Mouse (Mus musculus): ENCODE results near the gene Ankmy1.
A peak's percentile ranks its signal among the peaks of the same experiment; 100 is the strongest.

Ankmy1 gene

GRCm38 (mm10) chr1:92911721-92912138 lies 9.0 kb upstream of the Ankmy1 start:
- no peak for DNase-seq (ENCODE audit: low spot score)

- DNase-seq (ENCODE audit: low spot score): peak; percentile 82
These were observed 8.4 kb upstream of the Ankmy1 start for GRCm38 (mm10) chr1:92910925-92911720.

- DNase-seq (ENCODE audit: low spot score): peak; percentile 83
These were observed 7.7 kb upstream of the Ankmy1 start, which contains the start of gene Rnpepl1 for GRCm38 (mm10) chr1:92910239-92910885. TSS of gene Rnpepl1 (plus strand) at chr1:92910783.

- DNase-seq (ENCODE audit: low spot score): no peak
These were observed 6.4 kb upstream of the Ankmy1 start for GRCm38 (mm10) chr1:92909068-92909467.

- DNase-seq (ENCODE audit: low spot score): no peak
These were observed 6.0 kb upstream of the Ankmy1 start for GRCm38 (mm10) chr1:92908664-92909063.

GRCm38 (mm10) chr1:92907632-92908360 lies 5.1 kb upstream of the Ankmy1 start:
- DNase-seq (ENCODE audit: low spot score): no peak

GRCm38 (mm10) chr1:92906779-92907631 lies 4.3 kb upstream of the Ankmy1 start, which contains the start of gene Dusp28:
TSS of gene Dusp28 (plus strand) at chr1:92906981.
- peak; percentile 91 for DNase-seq (ENCODE audit: low spot score)

- DNase-seq (ENCODE audit: low spot score): no peak
These were observed 3.1 kb upstream of the Ankmy1 start for GRCm38 (mm10) chr1:92905703-92906310.

- DNase-seq (ENCODE audit: low spot score): no peak
These were observed 921 bp upstream of the Ankmy1 start for GRCm38 (mm10) chr1:92903627-92904026.

GRCm38 (mm10) chr1:92895089-92895488 lies 7.6 kb downstream of the Ankmy1 start:
- DNase-seq (ENCODE audit: low spot score): peak; percentile 85

- DNase-seq (ENCODE audit: low spot score): no peak
These were observed 8.8 kb downstream of the Ankmy1 start for GRCm38 (mm10) chr1:92893896-92894295.

GRCm38 (mm10) chr1:92892791-92893190 lies 9.9 kb downstream of the Ankmy1 start:
- no peak for DNase-seq (ENCODE audit: low spot score)

- no peak for DNase-seq (ENCODE audit: low spot score)
These were observed 13.6 kb downstream of the Ankmy1 start for GRCm38 (mm10) chr1:92888901-92889655.

GRCm38 (mm10) chr1:92881982-92882381 lies 20.7 kb downstream of the Ankmy1 start:
- no peak for DNase-seq (ENCODE audit: low spot score)

GRCm38 (mm10) chr1:92880101-92880500 lies 22.6 kb downstream of the Ankmy1 start:
- DNase-seq (ENCODE audit: low spot score): no peak

GRCm38 (mm10) chr1:92879266-92879665 lies 23.4 kb downstream of the Ankmy1 start:
- no peak for DNase-seq (ENCODE audit: low spot score)

GRCm38 (mm10) chr1:92878066-92878741 lies 24.5 kb downstream of the Ankmy1 start:
- no peak for DNase-seq (ENCODE audit: low spot score)

GRCm38 (mm10) chr1:92877431-92877978 lies 25.2 kb downstream of the Ankmy1 start:
- DNase-seq (ENCODE audit: low spot score): no peak

- DNase-seq (ENCODE audit: low spot score): no peak
These were observed 27.2 kb downstream of the Ankmy1 start for GRCm38 (mm10) chr1:92875360-92876111.

Data from testis, postnatal 10 days (tissue).